Comparison of ENCODE assay signal across 17 mouse cellular contexts in the genomic region with DNA sequence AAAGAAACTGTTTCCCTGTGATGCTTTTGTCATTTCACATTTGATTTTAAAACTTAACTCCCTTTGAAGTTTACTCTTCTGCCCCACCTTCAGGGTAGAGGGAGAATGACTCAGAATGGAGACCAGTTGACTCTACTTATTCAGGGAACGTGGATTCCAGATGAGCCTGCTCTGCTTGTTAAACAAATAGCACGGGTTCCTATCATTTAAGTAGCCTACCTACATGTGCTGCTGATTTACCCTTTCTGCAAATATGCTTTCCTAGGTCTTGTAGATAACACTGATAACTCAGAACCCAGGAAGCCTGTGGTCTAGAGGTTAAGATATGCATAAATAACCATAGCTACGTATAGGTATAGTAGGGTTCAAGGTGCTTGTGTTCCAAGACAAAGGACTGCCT. TPM values are rescaled to one million over a fixed set of nuclear protein-coding genes. Genes with fewer than 3 reads are reported as not detected.
A peak's percentile ranks its signal among the peaks of the same experiment; 100 is the strongest.
DNase-seq lines count a peak whose midpoint lies in the region; ATAC-seq and TF ChIP-seq lines count a peak whose summit lies in the region.
"Had no signal": no experiment of that assay in that cellular context is flagged by ENCODE, and none has a peak within 500 bp of the region (broad histone marks: within the 10 kb centered on the region; RNA-seq: fewer than 3 reads in every experiment).

No protein-coding gene starts in this region.

- TF ChIP-seq RAD21 in CH12.LX (IDR thresholded peaks at IDR 0.05; ENCODE audit: low read depth, low read length): no peak

- H3K36me3 ChIP-seq in midbrain, embryonic 11.5 days (ENCODE audit: control insufficient read depth, insufficient read depth, low read length): no peaks in the 10 kb centered on the region
- H3K36me3 ChIP-seq in midbrain, embryonic 10.5 days: no peaks in the 10 kb centered on the region
- H3K36me3 ChIP-seq in CH12.LX (replicated peaks in 1 of 2; ENCODE audit: control insufficient read depth in 1 of 2, insufficient read depth in 1 of 2, low read length in 1 of 2): no peaks in the 10 kb centered on the region
- no peaks in the 10 kb centered on the region for H3K36me3 ChIP-seq in stomach, embryonic 16.5 days (ENCODE audit: control insufficient read depth, insufficient read depth, low read length)
- H3K36me3 ChIP-seq: liver, embryonic 15.5 days had no signal

- no peak overlapping the region for H3K4me2 ChIP-seq in midbrain, embryonic 11.5 days
- H3K4me2 ChIP-seq in CH12.LX (ENCODE audit: insufficient read depth, low read depth, poor library complexity, severe bottlenecking): no peak overlapping the region
- H3K4me2 ChIP-seq in stomach, embryonic 16.5 days (ENCODE audit: low read depth, low read length): no peak overlapping the region
- H3K4me2 ChIP-seq: liver, embryonic 15.5 days had no signal

- no peaks in the 10 kb centered on the region for H3K9me3 ChIP-seq in midbrain, embryonic 11.5 days (ENCODE audit: control insufficient read depth, low read length)
- H3K9me3 ChIP-seq in midbrain, embryonic 10.5 days (replicated peaks): no peaks in the 10 kb centered on the region
- no peaks in the 10 kb centered on the region for H3K9me3 ChIP-seq in CH12.LX (replicated peaks; ENCODE audit: low read length)
- H3K9me3 ChIP-seq in stomach, embryonic 16.5 days (replicated peaks; ENCODE audit: control insufficient read depth, low read length): no peaks in the 10 kb centered on the region
- H3K9me3 ChIP-seq: liver, embryonic 15.5 days had no signal

- TF ChIP-seq EP300 in CH12.LX (IDR thresholded peaks at IDR 0.05; ENCODE audit: low read length): no peak

- TF ChIP-seq POLR2A in CH12.LX (IDR thresholded peaks at IDR 0.05; ENCODE audit: low read depth, low read length): no peak

- H3K27me3 ChIP-seq in midbrain, embryonic 11.5 days (ENCODE audit: control insufficient read depth, insufficient read depth, low read length): no peaks in the 10 kb centered on the region
- H3K27me3 ChIP-seq in midbrain, embryonic 10.5 days (ENCODE audit: low read depth, poor library complexity, severe bottlenecking): no peaks in the 10 kb centered on the region
- H3K27me3 ChIP-seq in CH12.LX (replicated peaks): peaks cover 2% of the 10 kb centered on the region
- H3K27me3 ChIP-seq in stomach, embryonic 16.5 days (ENCODE audit: control insufficient read depth, insufficient read depth, low read length): no peaks in the 10 kb centered on the region
- H3K27me3 ChIP-seq: liver, embryonic 15.5 days had no signal

- H3K4me3 ChIP-seq in midbrain, embryonic 11.5 days (ENCODE audit: low read depth, low read length): no peak overlapping the region
- no peak overlapping the region for H3K4me3 ChIP-seq in midbrain, embryonic 10.5 days
- H3K4me3 ChIP-seq in CH12.LX (replicated peaks in 1 of 3; ENCODE audit: low read depth in 2 of 3, low read length in 2 of 3, poor library complexity in 1 of 3): no peak overlapping the region
- H3K4me3 ChIP-seq in stomach, embryonic 16.5 days (replicated peaks; ENCODE audit: low read length): no peak overlapping the region
- H3K4me3 ChIP-seq: gastrocnemius, adult 2 months; liver, embryonic 15.5 days had no signal

- peak; percentile 47 for DNase-seq in midbrain, embryonic 11.5 days (ENCODE audit: low spot score, missing footprints)
- no peak for DNase-seq in midbrain, embryonic 10.5 days (ENCODE audit: low spot score)
- no peak for DNase-seq in CH12.LX (ENCODE audit: extremely low read depth)
- peak; percentile 29 for DNase-seq in c-Kit-positive CD71-positive TER-119-positive erythroid progenitor cells, embryonic 14.5 days (ENCODE audit: low spot score)
- no peak for DNase-seq in layer of hippocampus, postnatal 36 days
- no peak for DNase-seq in cerebellum, postnatal 14 days
- DNase-seq: cerebellum, postnatal 25 days; gastrocnemius, adult 2 months; heart, adult 18-20 months; lung, postnatal 14 days; right cerebral cortex, postnatal 25 days; thymus, adult 2 months had no signal

- H3K27ac ChIP-seq in midbrain, embryonic 11.5 days (ENCODE audit: low read depth, low read length): no peak overlapping the region
- no peak overlapping the region for H3K27ac ChIP-seq in midbrain, embryonic 10.5 days (replicated peaks)
- no peak overlapping the region for H3K27ac ChIP-seq in CH12.LX (ENCODE audit: insufficient read depth, low read depth)
- peak overlapping the region; percentile 43; the same call in 1 of the 2 replicates for H3K27ac ChIP-seq in stomach, embryonic 16.5 days (ENCODE audit: low read length)
- H3K27ac ChIP-seq: gastrocnemius, adult 2 months; liver, embryonic 15.5 days had no signal

- no peak overlapping the region for H3K9ac ChIP-seq in midbrain, embryonic 11.5 days (ENCODE audit: low read length)
- H3K9ac ChIP-seq in CH12.LX (ENCODE audit: insufficient read depth, low read depth): no peak overlapping the region
- H3K9ac ChIP-seq in stomach, embryonic 16.5 days (ENCODE audit: low read length): no peak overlapping the region
- H3K9ac ChIP-seq: liver, embryonic 15.5 days had no signal

- H3K79me2 ChIP-seq in CH12.LX (replicated peaks; ENCODE audit: control insufficient read depth, extremely low read depth, insufficient read depth, poor library complexity, severe bottlenecking): peaks cover 10% of the 10 kb centered on the region

- in situ Hi-C loops in CH12.LX (cut with MboI; ENCODE audit: low pct_ligation_motif_present, low pct_unique_long_range_greater_than_20kb, low sequenced_read_pairs): no loop called here

- dilution Hi-C loops in CH12.LX (cut with MboI; ENCODE audit: extremely low pct_ligation_motif_present, extremely low pct_unique_long_range_greater_than_20kb, low sequenced_read_pairs): no loop called here

- WGBS in midbrain, embryonic 11.5 days: 65% methylated on average over 3 of the region's 3 CpGs
- WGBS in midbrain, embryonic 10.5 days: 56% methylated on average over 3 of the region's 3 CpGs
- WGBS in stomach, embryonic 16.5 days: 44% methylated on average over 3 of the region's 3 CpGs

- peak in 1 of 2 experiments; percentile 21; a peak in 1 of 4 replicates for TF ChIP-seq CTCF in CH12.LX (conservative IDR thresholded peaks at IDR 0.05 in 1 of 2, IDR thresholded peaks at IDR 0.05 in 1 of 2; ENCODE audit: low read depth in 2 of 2, low read length in 2 of 2)

- no peak for ATAC-seq in midbrain, embryonic 11.5 days (ENCODE audit: low FRiP score)
- peak; percentile 78; the same call in 1 of the 2 replicates for ATAC-seq in stomach, embryonic 16.5 days (ENCODE audit: insufficient read depth, low FRiP score)
- no peak for ATAC-seq in cerebellum, adult (ENCODE audit: insufficient number of reproducible peaks, low FRiP score, low TSS enrichment)
- ATAC-seq: forebrain, embryonic 16.5 days had no signal

- peaks cover 4% of the 10 kb centered on the region; the same call in 1 of the 2 replicates for H3K4me1 ChIP-seq in midbrain, embryonic 11.5 days (ENCODE audit: control insufficient read depth, insufficient read depth, low read length)
- peaks cover 18% of the 10 kb centered on the region for H3K4me1 ChIP-seq in midbrain, embryonic 10.5 days
- peaks cover 5 to 8% of the 10 kb centered on the region in 2 experiments for H3K4me1 ChIP-seq in CH12.LX (ENCODE audit: control insufficient read depth in 1 of 2, insufficient read depth in 2 of 2)
- H3K4me1 ChIP-seq in stomach, embryonic 16.5 days (ENCODE audit: control insufficient read depth, insufficient read depth, low read length): peaks cover 10% of the 10 kb centered on the region

RNA-seq across cellular contexts. Expression of a gene that starts 3.7 kb away (rescaled TPM):
- 28.9 and 31.1 TPM in 2 replicates for polyA plus RNA-seq in midbrain, embryonic 11.5 days (2014; fragmentation: Nextera tagmentation; extraction: Ambion mirVana)
- polyA plus RNA-seq in midbrain, embryonic 10.5 days (2016; fragmentation: Nextera tagmentation; extraction: Ambion mirVana): 33.3 and 35.8 TPM in 2 replicates
- 9.1 and 9.2 TPM in 2 replicates for total RNA-seq in CH12.LX (2012; rRNA removed)
- 33.6 and 35.0 TPM in 2 replicates for total RNA-seq in CH12.LX (2014; rRNA removed)
- 23.8 and 24.6 TPM in 2 replicates for polyA plus RNA-seq in CH12.LX (2012; ENCODE audit: insufficient read length, low read depth)
- polyA plus RNA-seq in stomach, embryonic 16.5 days (2015; fragmentation: Nextera tagmentation; extraction: Ambion mirVana): 14.2 and 16.5 TPM in 2 replicates
- not detected for total RNA-seq in layer of hippocampus, postnatal 36 days (2021)
- total RNA-seq: gastrocnemius, adult 2 months; heart, adult 18-20 months; left cerebral cortex, postnatal 36 days had no signal

RNA-seq across cellular contexts. Expression of a gene that starts 5.9 kb away (rescaled TPM):
- polyA plus RNA-seq in midbrain, embryonic 11.5 days (2014; fragmentation: Nextera tagmentation; extraction: Ambion mirVana): 1,283 and 1,438 TPM in 2 replicates
- 1,159 and 1,322 TPM in 2 replicates for polyA plus RNA-seq in midbrain, embryonic 10.5 days (2016; fragmentation: Nextera tagmentation; extraction: Ambion mirVana)
- total RNA-seq in CH12.LX (2012; rRNA removed) (5,149 and 5,532 TPM in 2 replicates), CH12.LX (2014; rRNA removed) (460 and 635 TPM in 2 replicates)
- 1,193 and 1,316 TPM in 2 replicates for polyA plus RNA-seq in CH12.LX (2012; ENCODE audit: insufficient read length, low read depth)
- 1,481 and 1,784 TPM in 2 replicates for polyA plus RNA-seq in stomach, embryonic 16.5 days (2015; fragmentation: Nextera tagmentation; extraction: Ambion mirVana)
- total RNA-seq in layer of hippocampus, postnatal 36 days (2021): 1,000 to 10,000 TPM; 1,096 to 1,116 TPM

RNA-seq across cellular contexts. Expression of a gene that starts 19.0 kb away (rescaled TPM):
- polyA plus RNA-seq in midbrain, embryonic 11.5 days (2014; fragmentation: Nextera tagmentation; extraction: Ambion mirVana): 470 and 474 TPM in 2 replicates
- polyA plus RNA-seq in midbrain, embryonic 10.5 days (2016; fragmentation: Nextera tagmentation; extraction: Ambion mirVana): 467 and 542 TPM in 2 replicates
- 1,571 and 1,698 TPM in 2 replicates for total RNA-seq in CH12.LX (2012; rRNA removed)
- 1,160 and 1,263 TPM in 2 replicates for total RNA-seq in CH12.LX (2014; rRNA removed)
- polyA plus RNA-seq in CH12.LX (2012; ENCODE audit: insufficient read length, low read depth): 748 and 828 TPM in 2 replicates
- polyA plus RNA-seq in stomach, embryonic 16.5 days (2015; fragmentation: Nextera tagmentation; extraction: Ambion mirVana): 590 and 688 TPM in 2 replicates
- 100 to 1,000 TPM; 186 to 194 TPM for total RNA-seq in layer of hippocampus, postnatal 36 days (2021)

RNA-seq across cellular contexts. Expression of a gene that starts 19.1 kb away (rescaled TPM):
- 34.5 and 35.7 TPM in 2 replicates for polyA plus RNA-seq in midbrain, embryonic 11.5 days (2014; fragmentation: Nextera tagmentation; extraction: Ambion mirVana)
- polyA plus RNA-seq in midbrain, embryonic 10.5 days (2016; fragmentation: Nextera tagmentation; extraction: Ambion mirVana): 32.6 and 34.3 TPM in 2 replicates
- total RNA-seq in CH12.LX (2012; rRNA removed) (58.1 and 72.2 TPM in 2 replicates), CH12.LX (2014; rRNA removed) (104 and 106 TPM in 2 replicates)
- polyA plus RNA-seq in CH12.LX (2012; ENCODE audit: insufficient read length, low read depth): 48.7 and 54.2 TPM in 2 replicates
- 32.6 and 41.9 TPM in 2 replicates for polyA plus RNA-seq in stomach, embryonic 16.5 days (2015; fragmentation: Nextera tagmentation; extraction: Ambion mirVana)
- total RNA-seq in layer of hippocampus, postnatal 36 days (2021): 10 to 100 TPM; 27.0 to 29.3 TPM

RNA-seq across cellular contexts. Expression of a gene that starts 32.0 kb away (rescaled TPM):
- polyA plus RNA-seq in midbrain, embryonic 11.5 days (2014; fragmentation: Nextera tagmentation; extraction: Ambion mirVana): 37.6 and 38.9 TPM in 2 replicates
- polyA plus RNA-seq in midbrain, embryonic 10.5 days (2016; fragmentation: Nextera tagmentation; extraction: Ambion mirVana): 49.8 and 57.0 TPM in 2 replicates
- total RNA-seq in CH12.LX (2012; rRNA removed): 21.3 and 23.6 TPM in 2 replicates
- 45.9 and 52.1 TPM in 2 replicates for total RNA-seq in CH12.LX (2014; rRNA removed)
- 16.0 and 19.1 TPM in 2 replicates for polyA plus RNA-seq in CH12.LX (2012; ENCODE audit: insufficient read length, low read depth)
- polyA plus RNA-seq in stomach, embryonic 16.5 days (2015; fragmentation: Nextera tagmentation; extraction: Ambion mirVana): 18.5 and 22.3 TPM in 2 replicates
- total RNA-seq in layer of hippocampus, postnatal 36 days (2021): 1 to 10 TPM; 5.7 to 5.9 TPM

Comparison
In these comparisons a context has a peak if more than half of its experiments do, and no peak if none do; other contexts are left out.
1. DNase-seq: peak in midbrain, embryonic 11.5 days (single experiment) and c-Kit-positive CD71-positive TER-119-positive erythroid progenitor cells, embryonic 14.5 days (single experiment); none in midbrain, embryonic 10.5 days (single experiment), CH12.LX (single experiment), layer of hippocampus, postnatal 36 days (0 of 2) and cerebellum, postnatal 14 days (0 of 2).